Mouse (Mus musculus) testis, postnatal 14 days (tissue): ENCODE data around the gene Arhgef28.

Experiments used
- DNase-seq: peaks from one replicate; pipeline ENCODE4 v3.0.0; 2021; ENCODE audit warnings: low spot score

The Arhgef28 gene

DNA sequence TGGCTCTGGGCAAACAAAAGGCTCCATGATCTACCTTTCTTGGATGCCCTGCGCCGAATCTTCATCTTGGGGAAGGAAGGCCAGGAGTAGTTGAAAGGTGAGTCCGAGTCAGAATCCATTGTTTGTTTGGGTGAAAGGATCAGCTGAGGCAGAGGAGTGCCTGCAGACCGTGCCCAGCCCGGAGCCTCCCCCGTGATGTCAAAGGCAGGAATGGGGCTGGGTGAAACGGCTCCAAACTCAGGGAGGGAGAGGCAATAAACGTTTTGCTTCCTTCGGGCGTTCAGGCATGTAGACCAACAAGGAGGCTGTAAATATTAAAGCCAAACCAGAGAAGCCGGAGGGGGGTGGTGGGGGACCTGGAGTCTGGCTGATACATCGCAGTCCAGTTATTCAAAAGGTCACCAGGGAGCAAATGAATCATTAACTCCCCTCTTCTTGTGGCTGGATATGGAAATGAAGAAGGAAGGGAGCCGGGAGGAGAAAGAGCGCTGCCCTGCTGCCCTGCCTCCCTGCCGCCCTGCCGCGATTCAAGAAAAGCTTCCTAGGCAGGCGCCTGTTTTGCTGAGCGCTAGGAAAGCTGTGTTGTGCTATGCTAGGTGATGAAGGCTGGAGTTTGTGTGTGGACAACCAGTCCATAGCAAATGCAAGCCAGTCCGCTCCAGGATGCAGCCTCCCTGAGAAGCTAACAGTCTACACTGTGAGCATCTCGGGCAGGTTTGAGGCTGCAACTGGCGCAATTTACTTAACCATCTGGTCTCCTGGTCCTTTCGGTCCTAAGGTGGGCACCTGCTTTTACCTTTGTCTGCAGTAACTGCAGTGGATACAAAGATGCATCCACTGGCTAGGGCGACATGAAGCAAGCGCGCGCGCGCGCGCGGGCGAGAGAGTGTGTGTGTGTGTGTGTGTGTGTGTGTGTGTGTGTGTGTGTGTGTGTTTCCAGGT lies 190.0 kb downstream of the Arhgef28 start:
- DNase-seq, result no peak

- DNase-seq, result no peak
Measured at GRCm38 (mm10) chr13:98014892-98015291, 191.3 kb downstream of the Arhgef28 start.

GRCm38 (mm10) chr13:98013715-98014114 lies 192.5 kb downstream of the Arhgef28 start:
- DNase-seq, result no peak

DNA sequence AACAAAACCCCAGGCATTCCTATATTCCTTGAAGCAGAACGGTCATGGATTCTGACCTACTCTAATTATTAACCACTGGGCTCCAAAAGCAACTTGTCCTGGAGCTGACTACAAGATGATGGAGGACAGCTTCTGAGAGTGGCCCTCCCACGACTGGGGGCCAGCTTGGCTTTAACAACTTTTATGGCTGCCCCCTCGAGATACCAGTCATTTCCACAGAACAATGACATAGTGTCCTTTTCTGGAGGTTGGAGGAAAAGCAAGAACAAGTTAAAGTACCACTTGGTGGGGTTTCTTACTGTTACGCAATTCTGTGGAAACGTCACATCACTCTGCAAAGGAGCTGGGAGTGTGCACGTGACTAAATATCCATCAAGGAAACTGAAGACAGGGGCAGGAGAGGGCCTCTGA lies 194.3 kb downstream of the Arhgef28 start:
- no peak for DNase-seq

GRCm38 (mm10) chr13:98009070-98009469 lies 197.2 kb downstream of the Arhgef28 start:
- DNase-seq, result no peak

DNA sequence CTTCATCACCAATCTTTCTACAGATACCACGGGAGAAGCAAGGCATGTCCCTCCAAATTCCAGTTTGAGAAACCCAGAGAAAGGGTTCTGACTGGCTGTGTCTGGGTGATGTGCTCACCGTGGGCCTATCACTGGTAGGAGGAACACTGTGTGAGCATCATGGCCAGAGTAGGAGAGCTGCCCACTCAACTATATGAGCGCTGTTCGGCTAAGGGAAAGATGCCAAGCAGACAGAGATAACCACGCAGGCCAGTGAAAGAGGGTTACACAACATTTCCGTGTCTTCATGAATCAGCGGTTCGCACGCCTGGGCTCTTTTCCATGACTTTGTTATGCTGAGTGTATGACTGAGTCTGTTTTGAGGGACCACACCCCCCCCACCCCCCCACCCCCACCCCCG lies 197.7 kb downstream of the Arhgef28 start:
- DNase-seq, result peak; percentile 67

GRCm38 (mm10) chr13:98005611-98006218 lies 200.5 kb downstream of the Arhgef28 start:
- no peak for DNase-seq

- DNase-seq, result no peak
Measured at GRCm38 (mm10) chr13:98004647-98005414, 201.4 kb downstream of the Arhgef28 start.

DNA sequence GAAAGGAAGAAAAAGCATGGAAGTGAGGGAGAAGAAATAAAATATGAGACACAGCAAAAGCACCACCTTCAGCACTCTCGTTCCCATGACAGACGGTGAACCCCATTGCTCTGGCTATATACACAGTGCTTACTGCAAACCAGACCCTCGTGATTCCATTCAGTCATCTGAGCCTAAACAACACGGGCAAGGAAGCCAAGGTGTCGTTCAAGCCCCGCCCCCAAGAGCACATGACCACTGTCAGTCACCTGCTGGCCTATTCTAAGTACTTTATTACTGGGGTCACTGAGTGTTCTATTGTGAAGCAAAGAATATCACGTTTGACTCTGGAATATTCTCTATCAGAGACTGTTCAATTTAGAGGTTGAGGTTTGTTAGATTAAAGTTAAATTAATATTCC lies 202.5 kb downstream of the Arhgef28 start:
- no peak for DNase-seq

DNA sequence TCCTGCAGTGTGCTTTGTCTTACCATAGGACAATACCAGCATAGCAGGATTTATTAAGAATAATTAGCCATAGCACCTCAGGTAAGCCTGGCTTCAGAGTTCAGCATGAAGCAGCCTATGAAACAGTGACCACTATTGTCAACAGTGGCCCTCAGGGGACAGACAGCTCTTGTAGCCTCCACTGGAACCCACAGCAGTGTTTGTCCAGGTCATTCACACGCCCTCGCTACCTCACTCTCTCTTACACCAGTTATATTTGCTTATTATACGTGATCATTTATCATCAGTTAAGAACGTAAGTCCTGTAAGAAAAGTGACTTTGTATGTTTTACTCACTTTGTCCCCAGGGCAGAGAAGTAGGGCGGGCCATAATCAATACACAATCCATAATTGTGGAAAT lies 203.6 kb downstream of the Arhgef28 start:
- no peak for DNase-seq

DNA sequence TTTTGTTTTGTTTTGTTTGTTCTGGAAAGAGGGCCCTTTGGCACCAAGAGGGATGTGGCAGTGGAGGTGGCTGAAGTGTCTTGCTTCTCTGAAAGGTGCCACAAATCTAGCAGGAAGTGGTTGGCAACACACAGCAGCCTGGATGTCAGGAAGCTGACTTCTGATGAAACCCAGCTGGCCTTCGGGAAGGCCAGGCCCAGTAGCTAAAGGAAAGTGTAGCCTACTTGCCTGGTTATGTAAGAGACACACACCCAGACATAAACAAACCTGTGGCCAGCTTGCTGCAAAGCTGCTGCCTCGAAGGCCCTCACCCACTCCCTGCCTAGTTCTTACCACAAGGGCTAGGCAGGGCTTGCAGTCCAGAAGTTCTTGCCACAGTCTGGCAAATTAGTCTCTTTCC lies 204.1 kb downstream of the Arhgef28 start:
- no peak for DNase-seq

GRCm38 (mm10) chr13:98001719-98002118 lies 204.5 kb downstream of the Arhgef28 start:
- DNase-seq, result no peak

DNA sequence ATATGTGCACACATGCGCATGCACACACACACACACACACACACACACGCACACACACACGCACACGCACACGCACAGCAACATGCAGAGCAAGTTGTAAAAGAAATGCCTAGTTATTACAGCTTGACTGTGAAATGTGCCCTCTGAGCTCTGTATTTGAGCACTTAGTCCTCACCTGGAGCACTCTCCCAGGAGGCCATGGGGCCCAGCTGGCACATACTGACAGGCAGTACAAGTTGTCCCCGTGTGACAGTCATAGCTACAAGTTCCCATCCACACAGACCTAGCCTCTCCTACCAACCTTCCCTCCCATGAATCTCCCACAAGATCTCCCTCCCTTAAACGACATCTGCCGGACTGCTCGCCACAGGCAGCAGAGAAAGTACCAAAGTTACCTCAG lies 205.4 kb downstream of the Arhgef28 start:
- no peak for DNase-seq

GRCm38 (mm10) chr13:97999130-97999529 lies 207.1 kb downstream of the Arhgef28 start:
- no peak for DNase-seq

- no peak for DNase-seq
Measured at GRCm38 (mm10) chr13:97998570-97998969, 207.7 kb downstream of the Arhgef28 start.

GRCm38 (mm10) chr13:97990939-97991338 lies 215.3 kb downstream of the Arhgef28 start:
- no peak for DNase-seq

DNA sequence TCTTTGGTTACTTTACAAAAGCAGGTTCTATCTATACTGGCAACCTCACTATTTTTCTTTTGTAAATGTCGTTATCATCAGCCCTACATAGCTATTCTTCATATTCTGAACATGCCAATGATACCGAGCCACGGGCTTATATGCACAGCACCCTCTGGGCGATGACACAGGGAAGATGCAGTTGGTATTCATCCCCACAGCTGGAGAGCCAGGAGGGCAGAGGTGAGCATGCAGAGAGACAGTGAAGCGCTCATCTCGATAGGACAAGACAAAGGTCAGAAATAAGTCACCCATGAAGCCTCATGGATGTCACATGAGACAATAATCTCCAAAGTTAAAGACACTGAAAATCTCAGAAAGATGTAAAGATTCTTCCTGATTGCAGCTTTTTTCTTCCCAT lies 217.4 kb downstream of the Arhgef28 start:
- no peak for DNase-seq

- no peak for DNase-seq
Measured at GRCm38 (mm10) chr13:97986691-97987090, 219.5 kb downstream of the Arhgef28 start.

DNA sequence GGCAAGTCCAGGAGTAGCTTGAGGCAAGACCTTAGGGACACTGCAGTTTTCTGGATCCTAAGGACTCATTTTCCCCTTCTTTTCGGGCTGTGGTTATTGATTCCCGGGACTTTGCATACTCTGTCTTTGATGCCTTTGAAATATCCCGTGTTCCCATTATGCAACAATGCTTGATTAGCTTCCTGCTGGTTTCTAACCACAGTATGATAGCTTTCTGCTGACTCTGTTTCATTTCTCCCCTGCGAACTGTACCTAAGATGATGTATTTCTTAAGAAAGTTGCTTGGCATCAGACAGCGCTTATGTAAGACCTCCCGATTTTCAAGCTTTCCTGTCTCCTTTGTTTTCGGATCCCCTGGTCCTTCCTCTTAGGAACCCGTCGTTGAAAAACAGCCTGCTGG lies 229.1 kb downstream of the Arhgef28 start:
- DNase-seq, result no peak

GRCm38 (mm10) chr13:97976642-97977041 lies 229.6 kb downstream of the Arhgef28 start:
- DNase-seq, result no peak

- DNase-seq, result no peak
Measured at GRCm38 (mm10) chr13:97974532-97975194, 231.6 kb downstream of the Arhgef28 start.

GRCm38 (mm10) chr13:97973915-97974314 lies 232.3 kb downstream of the Arhgef28 start:
- no peak for DNase-seq
